Mouse (Mus musculus) kidney, postnatal 36 days (tissue): ENCODE data around the gene 5330417C22Rik.
A peak's percentile ranks its signal among the peaks of the same experiment; 100 is the strongest.

Experiments
- DNase-seq, 2 experiments: peaks; one replicate each; pipeline ENCODE4 v3.0.0; 2021 to 2022; ENCODE audit warnings: mixed read lengths in 2 of 2

Gene 5330417C22Rik

DNA sequence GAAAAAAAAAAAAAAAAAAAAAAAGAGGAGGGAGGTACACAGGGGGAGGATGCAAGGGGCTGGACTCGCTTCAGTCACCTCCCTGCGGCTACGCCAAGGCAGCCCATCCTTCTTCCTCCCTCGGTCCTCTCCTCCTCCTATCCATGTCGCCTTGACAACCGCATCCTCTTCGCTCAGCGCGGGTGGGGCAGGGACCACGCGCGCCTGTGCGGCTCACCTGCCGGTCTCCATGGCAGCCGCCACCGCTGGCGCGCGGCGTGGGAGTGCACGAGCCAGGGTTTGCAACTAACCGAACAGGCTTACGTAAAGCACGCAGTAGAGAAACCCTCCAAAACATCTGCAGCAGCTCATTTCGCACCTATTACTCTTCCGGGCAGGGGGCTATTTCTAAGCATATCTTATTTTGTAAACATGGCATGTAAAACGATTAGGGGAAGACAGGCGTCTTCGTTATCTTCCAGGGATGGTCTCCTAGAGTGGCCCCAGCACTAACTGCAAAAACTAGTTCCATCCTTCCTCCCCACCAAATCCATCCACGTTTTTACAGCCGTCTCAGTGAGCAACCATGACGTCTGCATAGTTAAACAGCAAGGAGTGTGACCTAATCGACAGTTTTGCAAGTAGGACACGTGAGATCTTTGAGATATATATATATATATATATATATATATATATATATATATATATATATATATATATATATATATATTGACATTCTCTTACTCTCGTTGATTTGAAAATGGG lies at the start of gene 5330417C22Rik:
Gene 5330417C22Rik (minus strand): TSS at position 20 of the 744 bp plus-strand sequence.
- peak; percentile 9 to 39 for DNase-seq

DNA sequence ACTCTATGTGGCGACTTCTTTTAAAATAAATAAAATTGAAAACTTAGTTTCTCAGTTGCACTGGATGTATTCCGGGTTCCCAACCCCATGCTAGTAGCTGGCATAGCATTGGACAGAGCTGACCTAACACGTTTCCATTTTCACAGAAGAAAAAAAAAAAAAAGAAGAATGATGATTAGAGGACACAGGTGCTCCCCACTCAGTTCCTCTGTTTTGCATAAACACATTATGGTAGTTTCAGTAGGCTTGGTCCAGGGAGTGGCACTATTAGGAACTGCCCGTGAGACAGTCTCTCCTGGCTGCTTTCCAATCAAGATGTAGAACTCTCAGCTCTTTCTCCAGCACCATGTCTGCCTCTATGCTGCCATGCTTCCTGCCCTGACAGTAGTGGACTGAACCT lies 48.2 kb upstream of the 5330417C22Rik start:
- DNase-seq: no peak

DNA sequence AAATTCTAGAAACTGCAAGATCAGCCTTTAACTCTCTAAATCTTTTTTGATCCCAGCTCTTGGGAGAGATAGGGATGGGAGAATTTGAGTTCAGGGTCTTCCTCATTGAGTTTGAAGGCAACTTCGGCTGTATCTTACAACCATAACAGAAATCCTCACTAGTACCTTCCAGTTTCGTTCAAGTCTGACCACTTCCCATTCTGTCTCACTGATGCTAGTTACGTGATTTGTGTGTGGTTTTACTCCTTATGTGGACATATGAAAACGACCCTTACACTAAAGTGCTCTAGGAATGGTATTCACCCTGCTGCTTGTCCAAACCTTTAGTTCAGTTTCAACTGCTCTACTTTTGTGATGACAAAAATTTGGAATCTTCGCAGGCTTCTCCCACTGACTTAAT lies 37.7 kb upstream of the 5330417C22Rik start:
- no peak for DNase-seq

DNA sequence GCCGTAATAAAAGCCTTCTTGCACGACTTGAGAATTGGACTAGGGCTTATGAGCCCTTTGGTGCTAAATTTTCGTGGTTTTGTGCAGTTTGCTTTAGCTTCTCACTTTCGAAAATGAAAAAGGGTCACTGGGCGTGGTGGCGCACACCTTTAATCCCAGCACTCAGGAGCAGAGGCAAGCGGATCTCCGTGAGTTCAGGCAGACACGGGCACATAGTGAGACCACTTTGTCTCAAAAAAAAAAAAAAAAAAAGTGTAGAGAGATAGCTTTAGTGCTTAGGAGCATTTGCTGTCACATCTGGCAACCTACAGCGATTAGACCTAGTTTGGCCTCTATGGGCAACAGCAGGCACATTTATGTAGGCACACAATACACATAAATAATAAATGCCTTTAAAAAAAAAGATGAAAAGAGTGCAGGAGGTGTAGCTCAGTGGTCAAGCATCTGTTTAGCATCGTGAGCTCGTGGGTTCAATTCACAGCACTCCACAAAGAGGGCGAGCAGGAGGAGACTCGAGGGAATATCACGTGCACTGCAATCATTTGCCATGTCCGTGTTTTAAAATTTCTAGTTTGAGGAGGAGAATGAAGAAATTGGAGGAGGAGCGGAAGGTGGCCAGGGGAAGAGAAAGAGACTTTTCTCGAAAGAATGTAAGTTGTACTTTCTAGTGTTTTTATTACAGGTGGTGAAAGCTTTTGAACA lies 36.1 kb upstream of the 5330417C22Rik start:
- DNase-seq: peak in 1 of 2 experiments; percentile 8

DNA sequence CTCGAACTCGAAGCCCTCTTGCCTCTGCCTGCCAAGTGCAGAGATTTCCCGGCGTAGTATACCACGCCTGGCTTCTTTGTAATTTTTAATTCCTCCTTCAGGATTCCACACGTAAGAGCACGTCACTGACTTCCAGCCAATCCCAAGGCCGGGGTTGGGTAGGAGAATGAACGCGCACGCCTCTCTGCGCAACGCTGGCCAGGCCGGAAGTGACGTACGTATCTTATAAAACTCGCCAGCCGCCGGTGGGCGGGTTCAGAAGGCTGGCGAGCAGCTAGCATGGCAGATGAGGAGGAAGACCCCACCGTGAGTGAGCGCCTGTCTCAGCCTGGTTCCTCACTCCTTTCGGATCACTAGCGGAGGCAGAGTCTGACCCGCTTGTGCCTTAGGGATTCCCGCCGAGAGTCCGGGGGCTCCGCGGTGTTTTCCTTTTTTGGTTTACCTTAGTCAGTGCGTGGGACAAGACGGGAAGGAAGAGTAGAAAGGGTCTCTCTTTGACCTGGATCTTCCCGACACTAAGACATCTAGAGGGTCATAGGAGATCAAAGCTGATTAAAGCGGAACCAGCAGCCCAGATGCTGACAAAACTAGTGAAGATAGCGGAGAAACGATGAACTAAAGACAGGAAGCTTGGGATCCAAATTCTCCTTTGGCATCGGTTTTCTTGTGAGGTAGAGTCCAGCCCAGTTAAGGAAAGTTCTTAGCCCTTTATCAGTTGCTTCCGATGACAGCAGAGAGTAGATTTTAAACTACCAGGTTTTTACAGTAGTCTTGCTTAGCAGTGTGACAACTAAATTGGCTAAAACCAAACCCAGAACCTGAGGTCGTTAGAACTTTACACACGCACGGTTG lies 35.3 kb upstream of the 5330417C22Rik start, which contains the start of gene Taf13:
Gene Taf13 (plus strand): TSS at position 256 of the 852 bp plus-strand sequence.
- DNase-seq: peak; percentile 97

DNA sequence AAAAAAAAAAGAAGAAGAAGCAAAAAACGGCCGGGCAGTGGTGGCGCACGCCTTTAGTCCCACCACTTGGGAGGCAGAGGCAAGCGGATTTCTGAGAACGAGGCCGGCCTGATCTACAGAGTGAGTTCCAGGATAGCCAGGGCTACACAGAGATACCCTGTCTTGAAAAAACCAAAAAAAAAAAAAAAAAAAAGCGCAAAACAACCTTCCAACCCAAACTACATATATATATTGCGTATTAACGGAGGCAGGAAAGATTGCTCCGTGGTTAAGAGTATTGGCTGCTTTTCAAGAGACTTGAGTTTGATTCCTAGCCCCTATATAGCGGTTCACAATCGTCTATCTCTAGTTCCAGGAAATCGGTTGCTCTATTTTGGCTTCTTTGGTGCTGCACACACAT lies 34.5 kb upstream of the 5330417C22Rik start:
- DNase-seq: no peak

DNA sequence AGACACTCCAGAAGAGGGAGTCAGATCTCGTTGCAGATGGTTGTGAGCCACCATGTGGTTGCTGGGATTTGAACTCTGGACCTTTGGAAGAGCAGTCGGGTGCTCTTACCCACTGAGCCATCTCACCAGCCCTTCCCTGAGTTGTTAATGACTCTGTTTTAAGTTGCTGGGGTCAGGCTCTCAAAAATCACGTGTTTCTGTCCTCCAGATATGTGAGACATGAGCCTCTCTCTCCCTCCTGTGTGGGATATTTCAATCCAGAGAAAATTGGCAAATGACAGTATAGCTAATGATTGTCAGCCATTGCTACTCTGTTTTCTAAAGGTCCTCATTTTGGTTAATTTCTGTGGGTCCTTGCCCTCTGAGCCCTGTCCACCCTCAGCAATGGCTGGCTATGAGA lies 33.3 kb upstream of the 5330417C22Rik start:
- peak in 1 of 2 experiments; percentile 17 for DNase-seq

DNA sequence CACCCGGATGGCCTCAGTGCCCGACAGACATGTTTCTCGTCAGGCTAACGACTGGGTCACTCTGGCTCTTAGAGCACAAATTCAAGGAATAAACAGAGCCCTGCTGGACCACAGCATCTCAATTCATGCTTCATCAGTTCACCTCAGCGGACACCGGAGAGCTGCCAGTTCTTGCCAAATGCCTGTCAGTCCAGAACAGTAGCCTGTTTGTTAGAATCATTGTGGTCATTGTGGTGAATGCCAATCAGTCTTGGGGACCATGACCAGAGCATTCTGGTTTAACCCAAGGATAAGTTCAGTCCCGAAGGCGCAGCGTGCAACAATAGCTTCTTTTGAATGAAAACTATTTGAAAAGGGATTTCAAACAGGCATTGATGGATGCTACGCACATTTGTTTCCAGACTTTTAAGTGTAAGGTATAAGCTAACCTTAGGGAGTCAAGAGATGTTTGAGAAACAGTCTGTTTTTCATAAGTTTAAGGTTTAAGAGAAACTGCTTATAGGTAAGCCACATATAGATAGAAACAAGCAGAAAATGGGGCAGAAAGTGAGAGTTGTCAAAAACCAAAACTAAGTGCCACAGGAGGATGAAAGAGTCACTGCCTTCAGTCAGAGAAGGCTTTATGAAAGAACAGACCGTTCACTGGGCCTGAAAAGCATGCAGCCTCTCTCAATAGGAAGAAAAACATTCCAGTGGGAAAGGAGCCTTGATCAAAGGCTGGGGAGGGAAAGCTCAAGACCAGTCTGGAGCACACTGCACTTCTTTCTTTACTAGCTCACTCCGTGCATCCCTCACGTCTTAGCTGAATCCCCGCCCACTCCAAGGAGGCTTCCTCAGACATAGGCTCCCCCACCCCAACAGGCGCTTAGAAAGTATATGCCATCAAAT lies 31.9 kb upstream of the 5330417C22Rik start:
- DNase-seq: peak in 1 of 2 experiments; percentile 8

DNA sequence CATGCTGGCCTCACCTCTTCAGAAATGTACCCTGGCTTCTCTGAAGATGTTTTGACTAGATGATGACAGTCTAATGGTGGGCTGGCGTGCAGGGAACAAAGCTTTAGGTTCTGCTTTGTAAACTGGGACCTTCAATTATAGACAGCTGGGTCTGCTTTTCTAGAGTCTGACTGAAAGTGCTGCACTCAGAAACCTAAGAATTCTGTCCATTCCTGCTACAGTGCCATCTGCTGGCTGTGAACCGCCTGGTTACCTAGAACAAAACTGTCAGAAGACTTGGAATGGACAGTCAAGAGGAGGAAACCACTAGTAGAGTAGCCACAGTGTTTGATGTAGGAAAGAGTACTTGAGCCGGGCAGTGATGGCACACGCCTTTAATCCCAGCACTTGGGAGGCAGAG lies 27.0 kb upstream of the 5330417C22Rik start:
- peak; percentile 89 to 93 for DNase-seq

DNA sequence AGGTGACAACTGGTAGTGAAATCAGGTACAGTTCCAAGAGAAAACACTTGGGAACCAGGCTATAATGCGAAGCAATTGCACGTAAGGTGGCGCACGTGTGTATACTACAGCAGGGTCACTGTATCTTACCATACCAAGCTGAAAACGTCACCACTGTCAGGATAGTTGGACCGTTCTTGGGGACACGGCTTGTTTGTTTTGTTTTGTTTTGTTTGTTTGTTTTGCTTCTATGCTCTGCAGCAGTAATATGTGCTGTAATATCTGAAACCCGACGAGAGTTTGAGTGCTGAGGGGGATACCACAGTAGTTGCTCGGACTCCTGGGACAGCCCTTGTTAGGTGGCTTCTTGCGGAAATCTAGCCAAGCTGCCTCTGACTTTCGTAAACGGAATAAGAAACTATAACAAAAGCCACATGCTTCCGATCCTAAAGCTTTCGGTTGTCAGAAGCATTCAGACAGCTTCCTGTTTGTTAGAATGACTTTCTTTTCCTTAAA lies 26.5 kb upstream of the 5330417C22Rik start:
- peak; percentile 20 to 49 for DNase-seq

DNA sequence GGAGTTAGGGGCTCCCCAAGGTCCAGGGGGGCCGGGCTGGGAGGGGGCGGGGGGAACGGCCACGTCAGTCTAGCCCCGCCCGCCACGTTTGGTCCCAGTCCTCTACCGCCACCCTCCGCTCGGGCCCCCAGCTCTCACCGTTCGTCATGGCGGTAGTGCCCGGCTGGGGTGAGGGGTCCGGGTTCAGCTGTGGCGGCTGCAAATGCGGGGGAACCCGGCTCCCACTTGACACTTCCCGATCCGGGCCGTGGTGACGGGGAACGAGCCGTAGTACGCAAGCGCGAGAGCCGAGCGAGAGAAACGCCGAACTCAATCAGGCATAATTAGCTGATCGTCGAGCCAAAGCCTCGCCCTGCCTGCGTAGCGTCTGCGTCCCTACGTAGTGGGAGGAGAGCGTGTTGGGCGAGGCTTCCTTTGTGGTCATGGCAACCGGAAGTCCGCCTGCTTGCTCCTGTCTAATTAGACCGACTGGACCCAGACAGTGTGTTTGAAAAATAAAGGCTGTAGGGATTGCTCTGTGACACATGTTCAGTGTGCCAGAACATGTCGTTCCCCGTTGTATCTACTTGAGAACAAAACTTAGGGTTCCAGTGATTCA lies 25.9 kb upstream of the 5330417C22Rik start, which contains the start of gene Tmem167b:
Gene Tmem167b (minus strand): TSS at position 334 of the 598 bp plus-strand sequence.
- peak; percentile 97 to 99 for DNase-seq

DNA sequence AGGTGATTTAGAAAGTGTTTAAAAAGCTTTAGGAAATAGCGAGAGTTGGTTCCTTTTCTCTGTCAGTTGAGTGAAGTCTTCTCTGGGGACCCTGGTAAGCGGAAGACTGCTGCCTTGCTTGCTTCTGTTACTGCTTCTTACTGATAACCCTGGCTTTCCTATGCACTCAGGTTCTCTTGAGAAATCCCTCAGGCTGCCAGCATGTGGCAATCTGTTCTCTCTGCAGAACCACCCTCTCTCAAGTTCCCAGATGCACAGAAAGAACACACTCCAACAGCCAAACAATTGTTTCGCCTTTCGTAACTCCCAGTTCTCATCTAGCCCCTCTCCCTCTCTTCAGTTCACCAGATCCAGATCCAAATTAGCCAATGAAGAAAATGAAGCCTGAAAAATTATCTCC lies 21.6 kb upstream of the 5330417C22Rik start:
- no peak for DNase-seq

DNA sequence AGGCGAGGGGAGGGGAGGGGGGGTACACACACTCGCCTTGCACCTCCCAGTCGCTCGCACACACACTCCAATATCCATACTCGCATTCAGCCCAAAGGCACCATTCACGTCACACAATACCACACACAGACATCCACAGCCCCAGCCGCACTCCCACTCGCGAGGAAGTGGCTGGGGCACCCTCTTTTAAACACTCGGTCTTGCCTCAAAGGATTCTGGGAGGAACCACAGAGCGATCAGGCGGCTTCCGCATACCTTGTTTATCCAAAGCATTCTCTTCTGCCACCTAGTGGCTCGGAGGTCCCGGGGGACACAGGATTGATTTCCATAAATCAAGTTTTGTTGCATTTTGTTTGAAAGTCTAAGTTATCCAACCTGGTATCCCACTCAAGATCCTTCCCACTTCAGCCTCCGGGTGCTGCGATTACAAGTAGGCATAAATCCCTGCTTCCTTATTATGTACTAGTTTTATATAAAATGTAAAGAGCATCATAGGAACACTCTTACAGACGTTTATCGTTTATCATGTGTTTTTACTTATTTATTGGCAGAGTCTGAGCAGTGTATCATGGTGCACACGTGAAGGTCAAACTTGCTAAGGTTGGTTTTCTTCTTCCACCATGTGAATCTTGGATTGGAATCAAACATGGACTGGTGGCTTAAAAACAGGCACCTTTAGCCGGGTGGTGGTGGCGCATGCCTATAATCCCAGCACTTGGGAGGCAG lies 18.4 kb upstream of the 5330417C22Rik start:
- DNase-seq: peak; percentile 96

DNA sequence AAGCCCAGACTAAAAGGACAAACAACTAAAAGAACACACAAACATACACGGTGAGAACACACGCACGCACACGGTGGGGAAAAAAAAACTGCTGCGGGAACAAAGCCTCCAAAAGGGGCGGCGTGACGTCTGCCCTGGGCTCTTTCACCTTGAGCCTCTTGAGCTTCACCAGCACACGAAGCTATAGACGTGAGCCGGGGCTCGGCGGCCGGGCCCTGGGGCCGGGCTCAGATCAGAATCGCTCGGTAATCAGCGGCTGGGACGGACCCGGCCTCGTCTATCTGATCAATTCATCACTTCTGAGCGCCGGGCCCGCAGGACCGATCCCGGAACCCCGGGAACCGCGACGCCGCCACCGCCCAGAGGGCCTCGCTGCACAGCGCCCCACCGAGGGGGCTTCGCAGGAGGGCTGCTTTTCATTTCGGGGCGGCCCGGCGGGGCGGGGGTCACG lies 17.8 kb upstream of the 5330417C22Rik start:
- peak; percentile 11 to 53 for DNase-seq

DNA sequence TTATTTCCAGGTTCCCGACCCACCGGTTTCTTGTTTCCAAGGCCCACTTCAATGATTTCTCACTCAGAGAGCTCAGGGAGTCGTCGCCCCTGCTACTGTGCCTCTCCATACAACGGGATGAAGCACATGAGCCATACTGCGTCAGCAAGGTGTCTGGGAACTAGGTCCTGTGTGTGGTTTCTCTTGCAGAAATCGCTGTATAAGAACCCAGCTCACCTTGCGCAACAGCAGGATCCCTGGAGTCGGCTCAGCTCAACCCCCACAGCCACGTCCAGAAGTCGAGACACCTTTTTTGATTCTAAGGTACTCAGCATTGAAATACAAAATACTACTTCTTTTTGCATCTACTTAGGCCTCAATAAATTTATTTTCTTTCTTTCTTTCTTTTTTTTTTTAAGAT lies 6.0 kb upstream of the 5330417C22Rik start:
- no peak for DNase-seq

DNA sequence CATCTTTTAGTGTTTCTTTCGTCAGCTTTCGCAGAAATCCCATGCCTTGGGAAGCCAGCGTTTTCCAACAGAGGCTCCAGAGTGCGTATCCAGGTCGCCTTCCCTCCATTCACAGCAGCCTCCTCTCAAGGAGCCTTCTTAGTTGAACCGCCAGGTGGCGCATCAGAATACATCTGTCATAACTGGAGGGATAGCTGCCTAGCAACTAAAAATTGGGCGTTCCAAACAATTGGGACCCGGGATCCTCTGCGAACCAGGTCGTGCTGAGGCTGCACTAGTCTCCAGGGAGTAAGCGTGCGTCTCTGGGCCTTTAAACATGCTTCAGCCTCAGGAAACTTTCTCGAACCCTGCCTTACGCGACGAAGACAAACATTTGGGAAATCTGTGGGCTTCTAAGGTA lies 967 bp upstream of the 5330417C22Rik start:
- DNase-seq: peak; percentile 87 to 92

DNA sequence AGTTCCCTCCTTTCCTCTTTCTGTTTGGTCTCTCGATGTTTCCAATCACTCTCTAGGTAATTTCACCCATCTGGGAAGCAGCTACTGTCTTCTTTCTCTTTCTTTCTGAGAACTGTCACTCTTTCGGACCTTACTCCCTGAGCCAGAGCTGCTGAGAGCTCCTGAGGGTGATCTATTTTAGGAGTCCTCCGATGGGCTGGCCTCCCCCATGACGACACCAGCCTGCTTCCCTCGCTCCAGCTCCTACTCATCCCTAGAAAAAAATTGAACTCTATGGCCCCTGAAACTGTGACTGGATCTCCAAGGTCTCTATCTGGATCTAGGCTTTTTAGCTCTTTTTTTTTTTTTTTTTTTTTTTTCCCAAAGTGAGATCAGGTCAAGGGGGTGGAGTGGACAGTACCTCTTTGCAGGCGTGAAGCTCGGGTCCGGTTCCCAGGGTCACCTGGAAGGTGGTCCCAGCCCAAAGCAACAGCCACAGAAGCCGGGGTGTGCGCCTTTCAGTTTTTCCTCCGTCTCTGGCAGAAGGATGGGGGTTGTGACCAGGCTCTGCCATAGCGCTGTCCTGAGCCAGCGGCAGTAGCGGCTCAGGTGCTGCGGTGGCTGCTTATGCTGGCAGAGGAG lies 330 bp downstream of the 5330417C22Rik start:
- DNase-seq: no peak

DNA sequence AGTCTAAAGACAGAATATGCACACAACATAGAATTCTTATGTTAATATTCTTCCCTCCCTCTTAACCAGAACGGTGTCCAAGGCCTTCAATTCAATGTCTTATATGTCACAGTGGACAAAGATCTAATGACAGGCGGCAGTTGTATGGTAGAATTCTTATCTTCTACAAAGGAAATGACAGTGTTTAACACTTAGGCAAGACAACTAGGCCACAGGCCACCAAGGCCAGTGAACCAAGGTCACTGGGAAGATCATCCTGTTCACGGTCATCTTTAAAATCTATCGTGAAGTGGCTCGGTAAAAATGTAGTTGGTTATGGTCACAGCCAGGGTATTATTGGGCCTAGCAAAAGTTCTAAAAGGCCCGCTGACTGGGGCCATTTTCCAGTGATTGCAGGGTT lies 2.4 kb downstream of the 5330417C22Rik start, which contains the start of gene 1700013F07Rik:
Gene 1700013F07Rik (plus strand): TSS at position 200 of the 400 bp plus-strand sequence.
- no peak for DNase-seq

DNA sequence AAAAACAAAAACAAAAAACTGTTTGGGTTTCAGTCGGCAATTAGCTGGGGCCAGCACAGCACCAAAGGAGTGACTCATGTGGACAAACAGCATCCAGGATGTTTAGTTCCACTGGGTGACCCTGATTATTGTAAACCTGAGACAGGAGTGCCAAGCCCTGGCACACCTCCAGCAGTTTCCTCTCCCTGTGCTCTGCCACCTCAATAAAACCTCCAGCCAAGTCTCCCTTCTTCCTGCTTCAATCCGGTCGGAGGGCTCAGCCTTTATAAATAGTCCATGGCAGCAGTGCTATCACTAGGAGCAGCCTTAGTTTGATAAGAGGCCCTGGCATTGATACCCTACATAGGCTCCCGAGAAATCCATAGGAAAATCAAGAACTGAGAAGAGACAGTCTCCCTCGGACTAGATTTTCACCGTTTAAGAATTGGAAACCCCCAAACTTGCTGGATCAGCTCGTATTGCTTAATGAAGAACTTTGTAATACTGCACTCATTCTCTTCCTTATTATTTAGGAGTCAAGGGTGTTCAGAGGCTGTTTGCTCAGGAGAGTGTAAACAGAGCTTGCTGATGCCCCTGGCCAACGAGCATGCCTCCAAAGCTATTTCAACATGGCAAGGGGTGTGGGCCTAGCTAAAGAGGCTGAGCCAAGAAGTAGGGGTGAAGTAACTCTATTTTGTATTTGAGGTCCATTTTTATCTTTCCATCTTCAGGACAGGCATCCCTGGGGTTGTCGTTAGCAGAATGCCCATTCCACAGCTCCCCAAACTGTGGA lies 3.0 kb downstream of the 5330417C22Rik start:
- peak; percentile 44 to 68 for DNase-seq
